Mouse (Mus musculus) G1E (cell line): ENCODE data around the gene Crym.

Experiments used
- CTCF ChIP-seq: IDR thresholded peaks from 2 replicates; pipeline ENCODE4 v1.5.1; 2012; ENCODE audit warnings: low read depth, low read length, inconsistent platforms, mixed read lengths
- GATA1 ChIP-seq: IDR thresholded peaks from 2 replicates; pipeline ENCODE4 v1.6.1; 2012; ENCODE audit warnings: borderline replicate concordance, low read length, inconsistent platforms, mixed read lengths
- GATA2 ChIP-seq: IDR thresholded peaks from 2 replicates; pipeline ENCODE4 v1.6.1; 2012; ENCODE audit warnings: low read depth, low read length, inconsistent platforms, borderline replicate concordance
- POLR2AphosphoS5 ChIP-seq: IDR thresholded peaks from 2 replicates; pipeline ENCODE4 v1.6.1; 2012; ENCODE audit warnings: low read depth, low read length, inconsistent platforms; ENCODE audit not compliant: insufficient replicate concordance

DNA sequence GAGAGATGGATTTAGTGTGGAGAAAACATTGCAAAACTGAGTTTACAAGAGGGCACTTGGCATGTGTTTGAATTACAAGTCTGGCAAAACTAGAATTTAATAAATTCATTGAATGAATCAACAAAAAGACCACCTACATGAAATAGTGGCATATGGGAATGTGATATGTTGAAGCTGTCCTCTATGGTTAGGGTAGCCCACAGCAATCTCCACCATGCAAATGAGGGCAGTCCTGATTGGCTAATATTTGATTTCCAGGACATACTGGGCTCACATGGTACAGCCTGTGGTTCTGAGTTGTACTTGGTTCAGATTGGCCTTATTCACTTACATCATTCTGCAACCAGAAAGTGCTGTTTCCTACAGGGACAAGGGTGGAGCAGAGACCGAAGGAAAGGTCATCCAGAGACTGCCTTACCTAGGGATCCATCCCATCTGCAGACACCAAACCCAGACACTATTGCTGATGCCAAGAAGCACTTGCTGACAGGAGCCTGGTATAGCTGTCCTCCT is 29.7 kb downstream of the Crym start:
- TF ChIP-seq CTCF (no peak), GATA2 (no peak), GATA1 (no peak), POLR2AphosphoS5 (no peak)
